Mouse (Mus musculus): ENCODE data around the gene March8. TPM values are rescaled to one million over a fixed set of nuclear protein-coding genes. Genes with fewer than 3 reads are reported as not detected.

Gene March8
- total RNA-seq, 2 experiments from 2014 or later, result 59.6 to 76.5 TPM

DNA sequence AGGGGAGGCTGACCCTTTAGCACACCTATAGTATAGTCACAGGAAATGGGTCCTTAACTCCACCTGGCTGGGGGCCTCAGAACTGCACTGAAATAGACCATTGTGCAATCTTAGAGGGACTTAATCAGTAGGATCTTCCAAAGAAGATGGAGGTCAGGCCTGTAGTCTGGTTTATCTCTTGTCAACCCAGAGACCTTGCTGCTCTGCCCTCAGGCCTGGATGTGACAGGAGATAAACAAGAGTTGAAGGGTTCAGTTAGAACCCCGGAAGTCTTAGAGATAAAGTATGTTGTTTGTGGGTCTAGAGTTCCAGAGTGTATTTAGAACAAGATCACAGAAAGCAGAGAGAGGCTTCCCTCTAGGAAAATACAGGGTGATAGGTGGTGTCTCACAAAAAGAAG lies 118.7 kb downstream of the March8 start:
- no peak for DNase-seq (ENCODE audit: low spot score in 2 of 2)

- DNase-seq (ENCODE audit: low spot score in 2 of 2), result no peak
Observed at GRCm38 (mm10) chr6:116458728-116459127, 120.9 kb downstream of the March8 start.

Other genes starting within 250 kb of the March8 start
- 10 to 100 TPM; 23.7 to 30.7 TPM for gene Tmcc1, start 144.5 kb upstream of the March8 start, total RNA-seq (2021)
- 10 to 100 TPM; 47.6 to 48.6 TPM for gene Washc2, start 130.0 kb upstream of the March8 start, total RNA-seq (2021)
- under 1 TPM; 0.58 to 0.76 TPM for gene Zfand4, start 73.8 kb upstream of the March8 start, total RNA-seq (2021)
- gene Alox5, start 123.2 kb downstream of the March8 start, total RNA-seq (2021), result 1 to 10 TPM; 1.6 to 3.0 TPM
- not detected for gene Olfr211, start 151.1 kb downstream of the March8 start, total RNA-seq (2021)
- not detected for gene Olfr212, start 168.5 kb downstream of the March8 start, total RNA-seq (2021)
- not detected for gene Olfr213, start 200.4 kb downstream of the March8 start, total RNA-seq (2021)
- 1 to 10 TPM; 3.6 to 4.0 TPM for gene Gm5580, start 213.1 kb downstream of the March8 start, total RNA-seq (2021)
- not detected for gene Olfr214, start 216.2 kb downstream of the March8 start, total RNA-seq (2021)
- gene Olfr215, start 246.2 kb downstream of the March8 start, total RNA-seq (2021), result not detected

Measured in adrenal gland, adult 18-20 months (tissue).